Mouse (Mus musculus): ENCODE results near the gene Sub1.

GRCm38 (mm10) chr15:11994921-11995814 is 1.6 kb downstream of the Sub1 start:
- TF ChIP-seq GATA1 (IDR thresholded peaks at IDR 0.05; ENCODE audit: low read length) = no peak
- no peak for TF ChIP-seq TAL1 (IDR thresholded peaks at IDR 0.05; ENCODE audit: low read length)

Data from erythroblast, embryonic 14.5 days (primary cell).